Mouse (Mus musculus) small intestine, adult 2 months (tissue): Measurements from ENCODE around the gene Tmem245. TPM values are rescaled to one million over a fixed set of nuclear protein-coding genes. Genes with fewer than 3 reads are reported as not detected.

Experiments used
- H3K27ac ChIP-seq: fragments of 200-500 bp; 2 replicates; pipeline ENCODE4 v1.5.1; 2012; ENCODE audit warnings: low read depth, low read length, control low read depth, inconsistent platforms; ENCODE audit not compliant: insufficient read depth
- H3K27me3 ChIP-seq: fragments of 200-500 bp; 2 replicates; pipeline ENCODE4 v1.6.1; 2012; ENCODE audit warnings: mild to moderate bottlenecking, moderate library complexity, low read length, inconsistent platforms; ENCODE audit not compliant: control insufficient read depth, insufficient read depth
- H3K36me3 ChIP-seq: fragments of 200-500 bp; 2 replicates; pipeline ENCODE4 v1.6.1; 2012; ENCODE audit warnings: mild to moderate bottlenecking, low read length, control low read depth, inconsistent platforms; ENCODE audit not compliant: control insufficient read depth, insufficient read depth
- H3K4me1 ChIP-seq: fragments of 200-500 bp; 2 replicates; pipeline ENCODE4 v1.6.1; 2012; ENCODE audit warnings: low read length, inconsistent platforms, mixed read lengths; ENCODE audit not compliant: control insufficient read depth, insufficient read depth, insufficient read length
- H3K4me3 ChIP-seq: fragments of 200-500 bp; 2 replicates; pipeline ENCODE4 v1.5.1; 2012; ENCODE audit warnings: low read depth, mild to moderate bottlenecking, control low read depth, inconsistent platforms, low read length, moderate library complexity
- CTCF ChIP-seq: fragments of 200-500 bp; IDR thresholded peaks from 2 replicates; pipeline ENCODE4 v1.5.1; 2012; ENCODE audit warnings: low read depth, mild to moderate bottlenecking, control low read depth, inconsistent platforms, low read length, moderate library complexity, mixed read lengths; ENCODE audit not compliant: insufficient replicate concordance, insufficient read length; ENCODE audit errors: extremely low read depth
- POLR2A ChIP-seq: fragments of 200-500 bp; IDR thresholded peaks from 2 replicates; pipeline ENCODE4 v1.6.1; 2012; ENCODE audit warnings: low read depth, mild to moderate bottlenecking, control low read depth, inconsistent platforms, low read length, moderate library complexity
- WGBS: fragments of 180-500 bp; shearing (Covaris S2); methylation state at CpG from one replicate; pipeline ENCODE4 v1.1.7; 2018; 5-methylcytosine and 5-hydroxymethylcytosine counted together
- polyA plus RNA-seq: library from polyadenylated mRNA; depleted of rRNA; stranded (reverse); fragments of >200 nt; gene quantifications from 2 replicates; pipeline ENCODE4 v1.2.3, GENCODE M21; 2012

Gene Tmem245
- polyA plus RNA-seq, 1 experiment = 8.3 TPM

GRCm38 (mm10) chr4:56963687-56964086, 16.4 kb upstream of the Tmem245 start:
- Histone ChIP-seq H3K4me1 (peaks cover 6% of the 10 kb centered on the region; the same call in 1 of the 2 replicates), H3K27ac (no peak overlapping the region), H3K4me3 (no peak overlapping the region), H3K27me3 (no peaks in the 10 kb centered on the region), H3K36me3 (no peaks in the 10 kb centered on the region)
- TF ChIP-seq POLR2A (no peak), CTCF (no peak)
- WGBS = 96% methylated on average over 6 of the region's 6 CpGs

GRCm38 (mm10) chr4:56961320-56961925, 14.2 kb upstream of the Tmem245 start:
- H3K36me3 ChIP-seq = no peaks in the 10 kb centered on the region
- 21% methylated on average over 12 of the region's 12 CpGs for WGBS
- TF ChIP-seq POLR2A = no peak
- no peak for TF ChIP-seq CTCF

GRCm38 (mm10) chr4:56957518-56957917, 10.3 kb upstream of the Tmem245 start:
- Histone ChIP-seq H3K27me3 (no peaks in the 10 kb centered on the region), H3K4me3 (no peak overlapping the region), H3K27ac (no peak overlapping the region), H3K36me3 (no peaks in the 10 kb centered on the region), H3K4me1 (peaks cover 9% of the 10 kb centered on the region; the same call in 1 of the 2 replicates)
- WGBS = 22% methylated on average over 9 of the region's 9 CpGs
- TF ChIP-seq POLR2A (no peak), CTCF (no peak)

More at GRCm38 (mm10) chr4:56961320-56961925, 14.2 kb upstream of the Tmem245 start:
- no peaks in the 10 kb centered on the region for H3K27me3 ChIP-seq
- H3K27ac ChIP-seq = no peak overlapping the region
- H3K4me1 ChIP-seq = peaks cover 9% of the 10 kb centered on the region; the same call in 1 of the 2 replicates
- no peak overlapping the region for H3K4me3 ChIP-seq

- H3K36me3 ChIP-seq = no peaks in the 10 kb centered on the region
- TF ChIP-seq POLR2A (no peak), CTCF (no peak)
- H3K27ac ChIP-seq = peak overlapping the region; percentile 37; the same call in 1 of the 2 replicates
- no peak overlapping the region for H3K4me3 ChIP-seq
- peaks cover 12% of the 10 kb centered on the region; the same call in 1 of the 2 replicates for H3K4me1 ChIP-seq
- no peaks in the 10 kb centered on the region for H3K27me3 ChIP-seq
- WGBS = 68% methylated on average over 6 of the region's 6 CpGs
These were observed 6.0 kb upstream of the Tmem245 start for GRCm38 (mm10) chr4:56953235-56953634.

GRCm38 (mm10) chr4:56951701-56952100, 4.5 kb upstream of the Tmem245 start:
- WGBS = 96% methylated on average over 3 of the region's 3 CpGs
- no peak for TF ChIP-seq POLR2A
- TF ChIP-seq CTCF = no peak
- no peaks in the 10 kb centered on the region for H3K27me3 ChIP-seq
- no peaks in the 10 kb centered on the region for H3K36me3 ChIP-seq
- no peak overlapping the region for H3K27ac ChIP-seq
- H3K4me1 ChIP-seq = peaks cover 11% of the 10 kb centered on the region; the same call in 1 of the 2 replicates
- H3K4me3 ChIP-seq = no peak overlapping the region

GRCm38 (mm10) chr4:56949494-56949893, 2.3 kb upstream of the Tmem245 start:
- peak overlapping the region; percentile 70; the same call in 1 of the 2 replicates for H3K27ac ChIP-seq
- no peaks in the 10 kb centered on the region for H3K27me3 ChIP-seq
- H3K4me3 ChIP-seq = no peak overlapping the region
- 34% methylated on average over 6 of the region's 6 CpGs for WGBS
- TF ChIP-seq POLR2A (no peak), CTCF (no peak)
- H3K4me1 ChIP-seq = peaks cover 11% of the 10 kb centered on the region; the same call in 1 of the 2 replicates
- no peaks in the 10 kb centered on the region for H3K36me3 ChIP-seq

GRCm38 (mm10) chr4:56946180-56946579, 1.1 kb downstream of the Tmem245 start:
- H3K27ac ChIP-seq = peak overlapping the region; percentile 81
- 2% methylated on average over 14 of the region's 14 CpGs for WGBS

GRCm38 (mm10) chr4:56944286-56944685, 3.0 kb downstream of the Tmem245 start:
- WGBS = 24% methylated on average over 4 of the region's 4 CpGs
- Histone ChIP-seq H3K27ac (peak overlapping the region; percentile 75), H3K27me3 (no peaks in the 10 kb centered on the region), H3K4me3 (peak overlapping the region; percentile 36), H3K4me1 (peaks cover 22% of the 10 kb centered on the region; the same call in 1 of the 2 replicates), H3K36me3 (no peaks in the 10 kb centered on the region)
- TF ChIP-seq CTCF (no peak), POLR2A (no peak)

More at GRCm38 (mm10) chr4:56946180-56946579, 1.1 kb downstream of the Tmem245 start:
- Histone ChIP-seq H3K27me3 (no peaks in the 10 kb centered on the region), H3K4me1 (peaks cover 26% of the 10 kb centered on the region; the same call in 1 of the 2 replicates), H3K36me3 (no peaks in the 10 kb centered on the region), H3K4me3 (peak overlapping the region; percentile 92)
- TF ChIP-seq POLR2A (no peak), CTCF (no peak)
